Mouse (Mus musculus) lung, postnatal 0 days (tissue): ENCODE results near the gene Sidt2. TPM values are rescaled to one million over a fixed set of nuclear protein-coding genes. Genes with fewer than 3 reads are reported as not detected.
A peak's percentile ranks its signal among the peaks of the same experiment; 100 is the strongest.

ENCODE experiments used
- ATAC-seq: fragments of 200-750 bp; cut with Nextera tagmentation; 2 replicates; pipeline ENCODE4 v1.8.0; 2017; ENCODE audit warnings: moderate library complexity
- DNase-seq: peaks from one replicate; pipeline ENCODE4 v3.0.0-alpha.2; 2016; ENCODE audit warnings: low spot score
- H3K27ac ChIP-seq: fragments of 300-500 bp; sonication (generic); 2 replicates; pipeline ENCODE4 v1.5.1; 2014; ENCODE audit warnings: antibody characterized with exemption, mild to moderate bottlenecking, low read length, mixed read lengths
- H3K27me3 ChIP-seq: fragments of 300-500 bp; sonication (generic); replicated peaks from 2 replicates; pipeline ENCODE4 v1.6.1; 2014; ENCODE audit warnings: low read length, mixed read lengths; ENCODE audit not compliant: insufficient read depth
- H3K36me3 ChIP-seq: fragments of 300-500 bp; sonication (generic); 2 replicates; pipeline ENCODE4 v1.6.1; 2014; ENCODE audit warnings: low read length, mixed read lengths; ENCODE audit not compliant: insufficient read depth
- H3K4me1 ChIP-seq: fragments of 300-500 bp; sonication (generic); 2 replicates; pipeline ENCODE4 v1.6.1; 2014; ENCODE audit warnings: antibody characterized with exemption, low read depth, low read length, mixed read lengths; ENCODE audit not compliant: insufficient read depth
- H3K4me2 ChIP-seq: fragments of 300-500 bp; sonication (generic); replicated peaks from 2 replicates; pipeline ENCODE4 v1.6.1; 2014; ENCODE audit warnings: low read depth, mild to moderate bottlenecking, low read length, moderate library complexity, mixed read lengths
- H3K4me3 ChIP-seq: fragments of 300-500 bp; sonication (generic); 2 replicates; pipeline ENCODE4 v1.5.1; 2014; ENCODE audit warnings: low read depth, low read length
- H3K9ac ChIP-seq: fragments of 300-500 bp; sonication (generic); replicated peaks from 2 replicates; pipeline ENCODE4 v1.6.1; 2014; ENCODE audit warnings: low read depth, mild to moderate bottlenecking
- H3K9me3 ChIP-seq: fragments of 300-500 bp; sonication (generic); 2 replicates; pipeline ENCODE4 v1.6.1; 2016; ENCODE audit warnings: low read length, mixed read lengths
- CTCF ChIP-seq: IDR thresholded peaks from 2 replicates; pipeline ENCODE4 v1.5.1; 2016; ENCODE audit warnings: antibody characterized with exemption, mild to moderate bottlenecking
- EP300 ChIP-seq: IDR thresholded peaks from 2 replicates; pipeline ENCODE4 v1.6.1; 2016; ENCODE audit warnings: antibody characterized with exemption, mild to moderate bottlenecking, control low read depth
- WGBS: fragments of 180-500 bp; shearing (Covaris S2); extraction: QIAGEN DNeasy Blood & Tissue Kit; methylation state at CpG from one replicate; pipeline ENCODE4 v1.1.7; 2014; 5-methylcytosine and 5-hydroxymethylcytosine counted together
- polyA plus RNA-seq: library from polyadenylated mRNA; unstranded; fragments of >200 nt; fragmentation: Nextera tagmentation; extraction: Ambion mirVana; gene quantifications from 2 replicates; pipeline ENCODE4 v1.2.1, GENCODE M21; 2015

The Sidt2 gene
- polyA plus RNA-seq, 1 experiment from 2014 or later = 58.7 TPM

DNA sequence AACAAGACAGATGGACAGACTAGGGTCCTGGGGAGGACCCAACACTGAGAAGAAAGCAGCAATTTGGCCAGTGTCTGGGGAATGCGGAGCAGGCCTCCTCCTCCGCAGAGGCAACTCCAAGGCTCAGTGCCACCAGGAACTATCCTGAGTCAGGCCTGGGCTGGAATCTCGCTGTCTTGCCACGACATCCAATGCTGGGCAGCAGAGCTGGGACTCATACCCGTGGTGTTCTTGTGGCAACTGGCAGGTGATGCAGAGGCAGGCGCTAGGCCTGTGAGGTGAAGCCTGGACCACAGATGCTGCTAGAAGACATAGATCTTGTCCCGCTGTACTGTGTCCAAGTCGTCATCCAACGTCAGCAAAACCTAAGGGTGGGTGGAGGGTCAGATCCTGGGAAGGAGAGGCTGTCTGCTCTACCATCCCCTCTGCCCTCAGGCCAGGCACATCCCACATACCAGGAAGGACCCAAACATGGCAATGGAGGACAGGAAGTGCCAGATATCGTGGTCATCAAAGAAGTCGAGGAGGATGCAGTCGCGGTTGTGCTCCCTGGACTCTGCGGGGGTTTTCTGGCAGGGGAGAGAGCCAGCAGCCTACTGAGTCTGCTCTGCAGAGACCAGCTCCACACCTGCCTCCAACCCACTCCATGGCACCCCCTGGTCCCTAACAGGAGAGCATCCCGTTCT is 16.0 kb downstream of the Sidt2 start:
- H3K36me3 ChIP-seq = peaks cover 39% of the 10 kb centered on the region
- 80% methylated on average over 15 of the region's 15 CpGs for WGBS

DNA sequence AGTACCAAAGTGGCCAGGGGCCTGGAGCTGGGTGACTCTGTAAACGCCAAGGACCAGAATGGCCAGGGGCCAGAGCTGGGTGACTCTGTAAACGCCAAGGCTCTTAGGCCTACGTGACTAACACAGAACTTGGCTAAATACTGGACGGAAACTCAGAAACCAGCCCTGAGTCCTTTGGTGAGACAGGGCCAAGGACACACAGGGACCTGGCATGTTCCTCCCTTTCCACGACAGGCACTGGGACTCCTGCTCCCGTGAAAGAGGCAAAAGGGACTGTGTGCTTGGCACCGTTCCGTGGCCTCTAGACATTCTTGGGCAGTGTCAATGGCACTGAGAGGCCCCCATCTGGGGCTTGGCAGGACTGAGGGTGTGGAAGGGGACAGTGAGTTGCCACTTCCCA is 17.0 kb downstream of the Sidt2 start:
- TF ChIP-seq CTCF (no peak), EP300 (no peak)
- Histone ChIP-seq H3K9ac (no peak overlapping the region), H3K27ac (no peak overlapping the region), H3K9me3 (no peaks in the 10 kb centered on the region), H3K4me1 (peaks cover 7% of the 10 kb centered on the region; the same call in 1 of the 2 replicates), H3K36me3 (peaks cover 33% of the 10 kb centered on the region), H3K27me3 (no peaks in the 10 kb centered on the region), H3K4me2 (no peak overlapping the region), H3K4me3 (no peak overlapping the region)
- WGBS = 73% methylated on average over 8 of the region's 8 CpGs
- DNase-seq = no peak
- ATAC-seq = no peak

More for the DNA sequence above, 16.0 kb downstream of the Sidt2 start:
- TF ChIP-seq CTCF (no peak), EP300 (no peak)
- Histone ChIP-seq H3K4me2 (no peak overlapping the region), H3K9me3 (no peaks in the 10 kb centered on the region), H3K9ac (no peak overlapping the region), H3K4me1 (peaks cover 7% of the 10 kb centered on the region; the same call in 1 of the 2 replicates), H3K27ac (no peak overlapping the region), H3K4me3 (no peak overlapping the region), H3K27me3 (no peaks in the 10 kb centered on the region)
- DNase-seq = no peak
- ATAC-seq = no peak

DNA sequence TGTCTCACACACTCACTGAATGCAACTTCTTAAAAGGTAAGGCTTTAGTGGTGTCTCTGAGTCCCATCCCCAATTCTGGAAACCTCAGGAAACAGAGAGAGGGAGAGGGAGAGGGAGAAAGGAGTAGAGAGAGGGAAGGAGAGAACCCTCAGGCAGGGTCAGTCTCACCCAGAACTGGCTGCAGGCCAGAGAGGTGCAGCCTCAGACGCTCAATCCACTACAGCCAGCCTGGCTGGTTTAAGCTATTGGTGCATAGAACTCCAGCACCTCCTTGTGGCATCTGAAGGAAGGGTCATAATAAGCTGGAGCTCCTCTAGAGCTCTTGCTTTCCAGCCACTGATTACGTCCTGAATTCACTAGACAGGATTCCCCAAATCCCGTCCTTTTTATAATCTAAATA is 18.2 kb downstream of the Sidt2 start:
- ATAC-seq (peak; percentile 71), DNase-seq (peak; percentile 90)
- WGBS = 10% methylated on average over 3 of the region's 3 CpGs
- H3K4me3 ChIP-seq = no peak overlapping the region
- TF ChIP-seq EP300 = no peak
- peak; percentile 87 for TF ChIP-seq CTCF
- peaks cover 11% of the 10 kb centered on the region; the same call in 1 of the 2 replicates for H3K4me1 ChIP-seq
- no peaks in the 10 kb centered on the region for H3K9me3 ChIP-seq
- no peaks in the 10 kb centered on the region for H3K27me3 ChIP-seq
- H3K4me2 ChIP-seq = no peak overlapping the region
- H3K9ac ChIP-seq = no peak overlapping the region
- peaks cover 25% of the 10 kb centered on the region for H3K36me3 ChIP-seq
- H3K27ac ChIP-seq = no peak overlapping the region

DNA sequence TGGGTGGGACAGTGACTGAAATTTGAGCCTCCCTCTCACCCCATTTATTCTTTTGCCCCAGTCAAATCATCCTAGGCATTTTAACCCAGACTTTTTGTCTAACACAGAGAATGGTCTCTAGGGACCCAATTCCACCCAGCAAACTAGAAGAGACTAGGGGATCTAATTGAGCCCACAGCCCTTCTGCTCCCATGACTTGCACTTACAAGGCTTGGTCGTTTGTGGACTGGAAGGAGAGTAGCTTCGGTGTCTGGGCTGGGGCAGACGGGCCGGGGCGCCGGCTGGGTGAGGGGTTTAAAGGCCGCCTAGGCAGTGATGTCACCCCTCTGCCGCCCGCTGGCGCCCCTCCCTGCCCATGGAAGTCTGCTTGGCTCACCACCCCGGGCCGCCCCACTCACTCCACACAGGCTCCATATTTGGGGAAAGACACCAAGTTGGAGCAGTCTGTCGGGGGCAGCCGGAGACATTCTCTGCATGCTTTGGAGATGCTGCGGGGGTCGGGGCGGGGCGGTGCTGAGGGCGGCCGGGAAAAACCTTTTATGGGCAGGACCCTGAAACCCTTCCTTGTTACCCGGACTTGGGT is 19.3 kb downstream of the Sidt2 start, which contains the start of gene Tagln:
Gene Tagln (minus strand): TSS at position 431 of the 583 bp plus-strand sequence.
- TF ChIP-seq EP300 (no peak), CTCF (no peak)
- 3% methylated on average over 21 of the region's 21 CpGs for WGBS

DNA sequence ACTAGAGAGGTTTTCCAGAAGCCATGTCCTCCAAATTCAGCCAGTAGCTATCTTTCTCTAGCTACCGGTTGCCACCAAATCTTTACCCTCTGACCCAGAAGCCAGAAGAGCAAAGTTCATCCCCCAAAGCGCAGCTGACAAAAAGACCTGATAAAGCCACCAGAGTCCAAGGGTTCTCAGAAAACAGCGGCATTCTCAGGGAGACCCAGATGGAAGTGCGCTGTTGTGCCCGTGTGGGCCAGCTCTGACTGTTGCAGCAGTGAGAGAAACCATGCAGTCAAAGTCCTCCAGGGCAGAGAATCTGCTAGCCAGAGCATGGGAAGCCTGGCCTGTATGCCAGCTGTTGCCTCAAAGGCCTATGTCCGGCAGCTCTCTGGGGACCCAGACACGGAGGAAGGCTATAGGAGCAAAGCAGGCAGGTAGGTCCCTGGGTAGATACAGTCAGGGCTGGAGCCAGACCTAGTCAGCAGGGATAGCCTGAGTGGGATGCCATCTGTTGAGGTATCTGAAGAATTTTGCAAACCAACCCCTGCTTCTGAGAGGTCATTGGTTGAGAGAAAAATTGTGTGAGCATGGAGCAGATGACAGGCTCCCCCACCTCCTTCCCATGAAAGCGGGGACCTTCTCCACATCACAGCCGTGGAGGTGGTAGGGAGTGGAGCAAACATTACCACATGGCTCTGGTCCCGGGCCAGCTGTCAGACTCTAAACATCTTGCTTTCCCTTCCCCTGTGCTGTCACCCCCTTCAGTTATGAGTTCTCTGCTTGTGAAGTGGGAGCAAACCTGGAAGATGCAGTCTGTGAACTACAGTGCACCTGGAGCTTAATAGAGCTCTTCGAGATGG is 22.3 kb downstream of the Sidt2 start:
- no peaks in the 10 kb centered on the region for H3K27me3 ChIP-seq
- 47% methylated on average over 11 of the region's 11 CpGs for WGBS
- peak; percentile 45 for DNase-seq
- H3K4me1 ChIP-seq = peaks cover 11% of the 10 kb centered on the region; the same call in 1 of the 2 replicates
- TF ChIP-seq EP300 (no peak), CTCF (no peak)
- no peak overlapping the region for H3K9ac ChIP-seq
- no peak for ATAC-seq
- H3K9me3 ChIP-seq = no peaks in the 10 kb centered on the region
- peak overlapping the region; percentile 66 for H3K27ac ChIP-seq
- no peak overlapping the region for H3K4me3 ChIP-seq
- H3K36me3 ChIP-seq = peaks cover 33% of the 10 kb centered on the region
- peak overlapping the region; percentile 11; the same call in 1 of the 2 replicates for H3K4me2 ChIP-seq

More for the DNA sequence above, 19.3 kb downstream of the Sidt2 start, which contains the start of gene Tagln:
- Histone ChIP-seq H3K9me3 (no peaks in the 10 kb centered on the region), H3K36me3 (peaks cover 22% of the 10 kb centered on the region), H3K4me1 (peaks cover 11% of the 10 kb centered on the region; the same call in 1 of the 2 replicates), H3K4me2 (peak within 1 kb of the TSS; percentile 42), H3K9ac (peak within 1 kb of the TSS; percentile 34; the same call in 1 of the 2 replicates), H3K27ac (peak within 1 kb of the TSS; percentile 59), H3K4me3 (0 out of 2 replicates have a peak within 1 kb of the TSS, but pooled peaks have one; percentile 10), H3K27me3 (no peaks in the 10 kb centered on the region)
- DNase-seq = peak; percentile 78
- ATAC-seq = peak; percentile 79

DNA sequence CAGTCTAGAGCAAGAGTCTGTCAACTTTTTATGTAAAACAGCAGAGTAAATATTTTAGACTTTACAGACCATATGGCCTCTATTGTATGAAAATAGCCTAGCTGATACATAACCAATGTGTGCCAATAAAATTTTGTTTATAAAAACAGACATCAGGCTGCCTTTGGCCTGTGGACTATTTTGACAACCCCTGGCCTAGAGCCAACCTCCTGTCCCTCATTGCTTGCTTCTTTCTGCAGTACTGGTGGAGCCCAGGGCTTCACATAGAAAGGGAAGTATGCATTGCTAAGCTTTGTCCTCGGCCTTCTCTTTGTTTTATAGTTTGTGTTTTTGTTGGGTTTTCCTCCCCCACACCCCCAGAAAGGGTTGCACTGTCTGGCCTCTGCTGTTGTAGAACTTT is 23.1 kb downstream of the Sidt2 start:
- Histone ChIP-seq H3K27ac (0 out of 2 replicates have a peak overlapping the region, but pooled peaks have one; percentile 66), H3K36me3 (peaks cover 42% of the 10 kb centered on the region), H3K4me1 (peaks cover 11% of the 10 kb centered on the region; the same call in 1 of the 2 replicates), H3K4me3 (no peak overlapping the region), H3K9ac (no peak overlapping the region), H3K27me3 (no peaks in the 10 kb centered on the region), H3K9me3 (no peaks in the 10 kb centered on the region), H3K4me2 (no peak overlapping the region)
- peak; percentile 60 for DNase-seq
- TF ChIP-seq EP300 (peak; percentile 25; the same call in 1 of the 2 replicates), CTCF (no peak)
- 28% methylated on average over 1 of the region's 1 CpGs for WGBS
- no peak for ATAC-seq
